Mouse (Mus musculus) hindbrain, embryonic 13.5 days (tissue): ENCODE data around the gene Angpt4. TPM values are rescaled to one million over a fixed set of nuclear protein-coding genes. Genes with fewer than 3 reads are reported as not detected.
A peak's percentile ranks its signal among the peaks of the same experiment; 100 is the strongest.

Source experiments
- ATAC-seq: fragments of 200-750 bp; cut with Nextera tagmentation; 2 replicates; pipeline ENCODE4 v1.8.0; 2017; ENCODE audit warnings: moderate TSS enrichment; ENCODE audit not compliant: low FRiP score
- H3K27ac ChIP-seq: fragments of 300-500 bp; sonication (generic); 2 replicates; pipeline ENCODE4 v1.5.1; 2015; ENCODE audit warnings: inconsistent platforms, mild to moderate bottlenecking, moderate library complexity
- H3K27me3 ChIP-seq: fragments of 300-500 bp; sonication (generic); 2 replicates; pipeline ENCODE4 v1.6.1; 2015; ENCODE audit warnings: mild to moderate bottlenecking, inconsistent platforms
- H3K36me3 ChIP-seq: fragments of 300-500 bp; sonication (generic); 2 replicates; pipeline ENCODE4 v1.6.1; 2015; ENCODE audit warnings: mild to moderate bottlenecking, inconsistent platforms
- H3K4me1 ChIP-seq: fragments of 300-500 bp; sonication (generic); replicated peaks from 2 replicates; pipeline ENCODE4 v1.6.1; 2015; ENCODE audit warnings: inconsistent platforms
- H3K4me2 ChIP-seq: fragments of 300-500 bp; sonication (generic); 2 replicates; pipeline ENCODE4 v1.6.1; 2015; ENCODE audit warnings: inconsistent platforms, mild to moderate bottlenecking, moderate library complexity
- H3K4me3 ChIP-seq: fragments of 300-500 bp; sonication (generic); 2 replicates; pipeline ENCODE4 v1.5.1; 2015; ENCODE audit warnings: mild to moderate bottlenecking, inconsistent platforms
- H3K9ac ChIP-seq: fragments of 300-500 bp; sonication (generic); 2 replicates; pipeline ENCODE4 v1.6.1; 2015; ENCODE audit warnings: mild to moderate bottlenecking, inconsistent platforms
- H3K9me3 ChIP-seq: fragments of 300-500 bp; sonication (generic); 2 replicates; pipeline ENCODE4 v1.6.1; 2016; ENCODE audit warnings: inconsistent platforms
- WGBS: fragments of 180-500 bp; shearing (Covaris S2); methylation state at CpG from one replicate; pipeline ENCODE4 v1.1.7; 2015; 5-methylcytosine and 5-hydroxymethylcytosine counted together
- polyA plus RNA-seq: library from polyadenylated mRNA; unstranded; fragments of >200 nt; fragmentation: Nextera tagmentation; extraction: Ambion mirVana; gene quantifications from 2 replicates; pipeline ENCODE4 v1.2.1, GENCODE M21; 2015

The Angpt4 gene
- polyA plus RNA-seq, 1 experiment from 2014 or later: 0.64 TPM

DNA sequence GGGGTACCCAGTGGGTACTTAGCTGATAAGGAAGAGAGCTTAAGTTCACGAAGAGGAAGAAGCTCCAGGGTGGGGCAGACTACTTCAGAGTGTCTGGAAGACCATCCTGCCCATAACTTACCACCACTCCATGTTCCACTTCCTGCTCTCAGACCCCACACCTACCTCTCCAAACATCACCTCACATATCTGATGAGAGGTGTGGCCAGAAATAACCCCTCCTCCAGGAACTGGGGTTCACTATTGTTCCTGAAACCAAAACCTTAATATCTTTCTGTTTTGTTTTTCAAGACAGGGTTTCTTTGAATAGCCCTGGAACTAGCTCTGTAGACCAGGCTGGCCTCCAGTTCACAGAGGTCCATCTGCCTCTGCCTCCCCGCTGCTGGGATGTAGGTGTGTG, 56.8 kb downstream of the Angpt4 start:
- WGBS: 85% methylated on average over 2 of the region's 2 CpGs
- peak overlapping the region; percentile 17 for H3K4me3 ChIP-seq
- peak overlapping the region; percentile 60 for H3K9ac ChIP-seq

GRCm38 (mm10) chr2:151968451-151968850, 57.4 kb downstream of the Angpt4 start:
- Histone ChIP-seq H3K36me3 (0 out of 2 replicates have a peak, but pooled peaks cover 3% of the 10 kb centered on the region), H3K27ac (peak overlapping the region; percentile 87), H3K4me3 (peak overlapping the region; percentile 49), H3K9ac (peak overlapping the region; percentile 60), H3K9me3 (no peaks in the 10 kb centered on the region), H3K4me1 (peaks cover 84% of the 10 kb centered on the region), H3K27me3 (0 out of 2 replicates have a peak, but pooled peaks cover under 1% of the 10 kb centered on the region), H3K4me2 (peak overlapping the region; percentile 83)
- no peak for ATAC-seq
- 62% methylated on average over 8 of the region's 8 CpGs for WGBS

More for the DNA sequence above, 56.8 kb downstream of the Angpt4 start:
- Histone ChIP-seq H3K27ac (peak overlapping the region; percentile 87), H3K36me3 (0 out of 2 replicates have a peak, but pooled peaks cover 3% of the 10 kb centered on the region), H3K4me1 (peaks cover 82% of the 10 kb centered on the region), H3K27me3 (no peaks in the 10 kb centered on the region), H3K9me3 (no peaks in the 10 kb centered on the region), H3K4me2 (peak overlapping the region; percentile 83)
- ATAC-seq: no peak

DNA sequence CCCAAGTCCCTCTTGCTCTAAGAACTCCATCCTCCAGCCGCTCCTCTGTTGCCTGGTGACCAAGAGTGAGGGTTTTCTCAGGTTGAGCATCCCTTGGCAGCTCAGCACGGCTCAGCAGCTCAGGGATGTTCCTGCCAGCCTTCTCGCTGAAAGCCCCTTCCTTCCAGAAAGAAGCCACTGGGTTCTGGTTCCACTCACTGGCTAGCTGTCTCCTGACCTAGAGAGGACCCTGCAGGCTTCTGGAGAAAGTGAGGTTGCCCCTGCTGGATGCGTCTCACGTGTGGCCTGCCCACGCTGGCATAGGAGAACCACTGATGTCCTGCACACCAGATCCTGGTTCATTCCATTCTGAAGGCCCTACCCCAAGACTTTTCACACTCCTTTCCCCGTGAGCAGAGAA, 58.0 kb downstream of the Angpt4 start:
- H3K27me3 ChIP-seq: 0 out of 2 replicates have a peak, but pooled peaks cover 5% of the 10 kb centered on the region
- peak overlapping the region; percentile 49 for H3K4me3 ChIP-seq
- peak overlapping the region; percentile 87 for H3K27ac ChIP-seq
- H3K9me3 ChIP-seq: no peaks in the 10 kb centered on the region
- peak overlapping the region; percentile 60 for H3K9ac ChIP-seq
- no peak for ATAC-seq
- peaks cover 85% of the 10 kb centered on the region for H3K4me1 ChIP-seq
- 0 out of 2 replicates have a peak, but pooled peaks cover 3% of the 10 kb centered on the region for H3K36me3 ChIP-seq
- 85% methylated on average over 7 of the region's 7 CpGs for WGBS
- H3K4me2 ChIP-seq: peak overlapping the region; percentile 83

- Histone ChIP-seq H3K27ac (0 out of 2 replicates have a peak overlapping the region, but pooled peaks have one; percentile 94), H3K27me3 (0 out of 2 replicates have a peak, but pooled peaks cover 6% of the 10 kb centered on the region), H3K4me1 (peaks cover 85% of the 10 kb centered on the region), H3K9me3 (no peaks in the 10 kb centered on the region), H3K36me3 (0 out of 2 replicates have a peak, but pooled peaks cover 3% of the 10 kb centered on the region), H3K4me2 (peak overlapping the region; percentile 83), H3K4me3 (peak overlapping the region; percentile 49), H3K9ac (peak overlapping the region; percentile 88)
- no peak for ATAC-seq
- 92% methylated on average over 6 of the region's 6 CpGs for WGBS
Measured at GRCm38 (mm10) chr2:151969396-151969795, 58.4 kb downstream of the Angpt4 start.

DNA sequence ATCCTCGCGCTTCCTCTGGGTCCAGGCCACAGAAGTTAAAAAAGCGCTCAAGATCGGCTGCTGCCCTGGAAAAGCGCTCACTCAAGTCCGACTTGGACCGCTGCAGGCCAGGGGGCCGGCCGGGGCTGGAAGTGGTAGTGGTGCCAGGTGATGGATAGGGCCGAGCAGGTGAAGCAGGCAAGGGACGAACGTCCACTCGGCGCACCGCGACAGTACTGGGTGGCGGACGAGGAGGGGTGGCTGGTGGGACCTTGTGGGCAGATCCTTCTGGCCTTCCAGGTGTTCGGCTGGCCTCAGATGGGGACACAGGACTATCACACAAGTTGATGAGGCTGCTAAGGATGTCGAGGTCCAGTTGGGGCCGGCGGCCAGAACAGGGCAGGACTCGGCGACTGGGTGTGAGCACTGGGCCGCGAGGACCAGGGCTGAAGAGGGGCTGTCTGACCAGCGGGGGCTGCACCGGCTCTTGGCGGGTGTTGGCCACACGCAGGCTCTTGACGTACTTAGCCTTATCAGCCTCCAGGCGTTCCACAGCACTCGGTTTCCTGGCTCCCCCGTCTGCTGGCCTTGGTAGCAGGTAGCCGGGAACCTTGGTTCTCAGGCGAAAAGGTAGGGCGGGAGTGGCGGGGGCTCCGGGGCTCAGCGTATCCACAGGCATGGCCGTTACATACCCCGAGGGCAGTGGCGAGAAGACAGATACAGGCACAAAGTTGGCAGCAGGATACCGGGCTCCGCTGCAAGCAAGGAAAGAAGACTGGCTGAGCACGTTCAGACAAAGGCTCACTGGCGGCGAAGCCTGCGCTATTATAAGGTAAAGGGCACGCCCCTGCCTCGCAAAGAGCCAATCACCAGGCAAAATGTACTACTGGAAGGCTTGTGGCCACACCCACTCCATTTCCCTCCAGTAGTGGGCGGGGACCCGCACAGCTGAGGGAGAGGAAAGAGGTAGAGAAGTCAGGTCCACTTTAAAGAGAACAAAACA, 59.5 kb downstream of the Angpt4 start:
- Histone ChIP-seq H3K27ac (peak overlapping the region; percentile 94), H3K36me3 (0 out of 2 replicates have a peak, but pooled peaks cover 3% of the 10 kb centered on the region), H3K27me3 (0 out of 2 replicates have a peak, but pooled peaks cover 11% of the 10 kb centered on the region), H3K4me2 (peak overlapping the region; percentile 83), H3K9ac (peak overlapping the region; percentile 88), H3K4me3 (peak overlapping the region; percentile 49), H3K9me3 (no peaks in the 10 kb centered on the region), H3K4me1 (peaks cover 83% of the 10 kb centered on the region)
- WGBS: 43% methylated on average over 53 of the region's 53 CpGs
- ATAC-seq: peak; percentile 85

DNA sequence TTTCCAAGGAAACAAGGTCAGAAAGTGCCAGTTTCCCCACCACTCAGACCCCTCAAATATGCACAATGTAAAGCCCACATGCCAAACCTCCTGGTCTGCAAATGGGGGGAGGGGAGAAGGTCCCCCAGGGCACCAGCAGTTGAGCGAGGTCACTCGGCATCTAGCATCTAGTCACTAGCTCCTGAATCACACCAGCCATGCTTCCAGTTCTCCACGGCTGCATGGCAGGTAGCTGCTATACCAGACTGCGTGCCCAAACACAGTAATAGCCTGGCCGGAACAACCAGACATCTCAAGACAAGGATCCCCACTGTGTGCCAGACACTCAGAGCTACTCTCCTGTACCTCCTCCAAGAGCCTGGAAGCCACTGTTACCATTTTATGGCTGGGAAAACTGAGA, 60.7 kb downstream of the Angpt4 start:
- Histone ChIP-seq H3K36me3 (0 out of 2 replicates have a peak, but pooled peaks cover 3% of the 10 kb centered on the region), H3K9me3 (no peaks in the 10 kb centered on the region), H3K4me3 (no peak overlapping the region), H3K27me3 (0 out of 2 replicates have a peak, but pooled peaks cover 11% of the 10 kb centered on the region), H3K4me1 (peaks cover 80% of the 10 kb centered on the region), H3K4me2 (no peak overlapping the region; the same call in 1 of the 2 replicates), H3K9ac (no peak overlapping the region), H3K27ac (no peak overlapping the region)
- 81% methylated on average over 5 of the region's 5 CpGs for WGBS
- ATAC-seq: no peak

DNA sequence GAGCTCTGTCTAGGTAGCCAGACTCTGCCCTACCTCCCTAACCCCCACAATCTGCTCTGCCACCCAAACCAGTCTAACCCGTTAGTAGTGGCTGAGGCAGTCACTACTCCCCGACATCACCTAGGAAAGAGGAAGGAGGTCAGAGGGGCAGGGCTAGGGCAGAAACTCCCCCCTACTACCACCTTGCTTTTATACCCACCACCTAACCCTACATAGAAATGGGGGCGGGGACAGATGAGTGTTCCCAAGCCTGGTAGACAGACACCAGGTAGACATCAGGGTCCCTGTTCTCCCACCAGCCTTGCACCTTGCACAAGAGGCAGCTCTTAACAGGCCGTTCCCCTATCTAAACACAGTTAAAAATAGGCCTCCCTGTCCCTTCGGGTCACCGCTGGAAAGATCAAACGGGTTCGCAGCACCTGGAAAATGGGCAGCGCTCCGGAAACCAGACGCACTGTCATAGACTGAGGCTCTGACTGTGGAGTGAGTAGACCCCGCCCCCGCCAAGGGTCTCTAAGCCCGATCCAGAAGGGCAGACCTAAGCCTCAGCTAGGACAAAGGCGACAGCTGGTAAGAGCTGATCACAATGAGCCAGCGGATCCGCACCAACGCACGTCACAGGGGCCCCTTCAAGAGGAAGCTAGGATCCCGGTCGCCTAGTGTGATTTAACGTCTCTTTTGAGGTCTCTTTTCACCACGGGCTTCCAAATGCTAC, 62.0 kb downstream of the Angpt4 start:
- Histone ChIP-seq H3K27ac (peak overlapping the region; percentile 76), H3K4me1 (peaks cover 80% of the 10 kb centered on the region), H3K9me3 (no peaks in the 10 kb centered on the region), H3K36me3 (0 out of 2 replicates have a peak, but pooled peaks cover 3% of the 10 kb centered on the region), H3K9ac (peak overlapping the region; percentile 68), H3K4me2 (peak overlapping the region; percentile 58), H3K4me3 (peak overlapping the region; percentile 36), H3K27me3 (0 out of 2 replicates have a peak, but pooled peaks cover 11% of the 10 kb centered on the region)
- peak; percentile 35; the same call in 1 of the 2 replicates for ATAC-seq
- WGBS: 13% methylated on average over 23 of the region's 23 CpGs

GRCm38 (mm10) chr2:151973595-151974562, 62.9 kb downstream of the Angpt4 start:
- H3K36me3 ChIP-seq: 0 out of 2 replicates have a peak, but pooled peaks cover 3% of the 10 kb centered on the region
- H3K4me3 ChIP-seq: peak overlapping the region; percentile 36
- H3K9ac ChIP-seq: peak overlapping the region; percentile 68
- H3K9me3 ChIP-seq: no peaks in the 10 kb centered on the region
- H3K4me2 ChIP-seq: peak overlapping the region; percentile 58
- H3K27me3 ChIP-seq: 0 out of 2 replicates have a peak, but pooled peaks cover 11% of the 10 kb centered on the region
- ATAC-seq: no peak
- H3K4me1 ChIP-seq: peaks cover 79% of the 10 kb centered on the region
- peak overlapping the region; percentile 76 for H3K27ac ChIP-seq
- 5% methylated on average over 36 of the region's 36 CpGs for WGBS

GRCm38 (mm10) chr2:151975295-151975694, 64.3 kb downstream of the Angpt4 start:
- no peak for ATAC-seq
- 90% methylated on average over 5 of the region's 5 CpGs for WGBS
- no peaks in the 10 kb centered on the region for H3K9me3 ChIP-seq
- no peak overlapping the region for H3K4me2 ChIP-seq
- no peak overlapping the region for H3K9ac ChIP-seq
- H3K27me3 ChIP-seq: 0 out of 2 replicates have a peak, but pooled peaks cover 11% of the 10 kb centered on the region
- H3K4me1 ChIP-seq: peaks cover 76% of the 10 kb centered on the region
- no peak overlapping the region for H3K4me3 ChIP-seq
- H3K36me3 ChIP-seq: no peaks in the 10 kb centered on the region
- H3K27ac ChIP-seq: no peak overlapping the region

GRCm38 (mm10) chr2:151976067-151976466, 65.1 kb downstream of the Angpt4 start:
- H3K4me3 ChIP-seq: no peak overlapping the region
- ATAC-seq: no peak
- H3K4me1 ChIP-seq: peaks cover 75% of the 10 kb centered on the region
- H3K27me3 ChIP-seq: 0 out of 2 replicates have a peak, but pooled peaks cover 11% of the 10 kb centered on the region
- H3K27ac ChIP-seq: no peak overlapping the region
- WGBS: 78% methylated on average over 3 of the region's 3 CpGs
- no peaks in the 10 kb centered on the region for H3K36me3 ChIP-seq
- no peak overlapping the region for H3K4me2 ChIP-seq
- no peak overlapping the region for H3K9ac ChIP-seq
- no peaks in the 10 kb centered on the region for H3K9me3 ChIP-seq
